In genomic region chr16:17553910-17554685, GRCm38 (mm10) we compare ENCODE assay signal across 8 mouse cellular contexts. TPM values are rescaled to one million over a fixed set of nuclear protein-coding genes. Genes with fewer than 3 reads are reported as not detected.
A peak's percentile ranks its signal among the peaks of the same experiment; 100 is the strongest.
DNase-seq lines count a peak whose midpoint lies in the region; ATAC-seq lines count a peak whose summit lies in the region.

No protein-coding gene starts in this region.

- DNase-seq in 3T3-L1 (ENCODE audit: low read depth, low spot score) (peak; percentile 68), NIH3T3 (ENCODE audit: low read depth) (peak; percentile 56)
- DNase-seq in intestine, embryonic 14.5 days (ENCODE audit: low spot score): peak; percentile 80
- peak; percentile 33 for DNase-seq in neural tube, embryonic 11.5 days (ENCODE audit: low spot score)
- DNase-seq in right cerebral cortex, adult 2 months (ENCODE audit: low spot score in 2 of 2): no peak
- no peak for DNase-seq in layer of hippocampus, postnatal 36 days

- H3K4me3 ChIP-seq in erythroblast, embryonic 14.5 days (replicated peaks): peak overlapping the region; percentile 58
- no peak overlapping the region; the same call in 1 of the 2 replicates for H3K4me3 ChIP-seq in intestine, embryonic 14.5 days (ENCODE audit: low read depth, low read length)
- peak overlapping the region; percentile 47 for H3K4me3 ChIP-seq in liver, embryonic 16.5 days (ENCODE audit: low read depth, low read length)
- H3K4me3 ChIP-seq in neural tube, embryonic 11.5 days (ENCODE audit: low read depth, low read length): no peak overlapping the region

- 8% methylated on average over 18 of the region's 18 CpGs for WGBS in intestine, embryonic 14.5 days
- 9% methylated on average over 18 of the region's 18 CpGs for WGBS in liver, embryonic 16.5 days (ENCODE audit: insufficient replicate concordance)
- WGBS in neural tube, embryonic 11.5 days: 7% methylated on average over 18 of the region's 18 CpGs

- peaks cover 41% of the 10 kb centered on the region for H3K4me1 ChIP-seq in erythroblast, embryonic 14.5 days (ENCODE audit: control insufficient read depth)
- H3K4me1 ChIP-seq in intestine, embryonic 14.5 days (replicated peaks; ENCODE audit: control insufficient read depth, insufficient read depth, low read length): peaks cover 30% of the 10 kb centered on the region
- H3K4me1 ChIP-seq in liver, embryonic 16.5 days (ENCODE audit: control insufficient read depth, low read depth, low read length): peaks cover 32% of the 10 kb centered on the region
- H3K4me1 ChIP-seq in neural tube, embryonic 11.5 days (ENCODE audit: control insufficient read depth, insufficient read depth, low read length): peaks cover 13% of the 10 kb centered on the region

- no peaks in the 10 kb centered on the region for H3K36me3 ChIP-seq in erythroblast, embryonic 14.5 days (ENCODE audit: control insufficient read depth)
- no peaks in the 10 kb centered on the region for H3K36me3 ChIP-seq in intestine, embryonic 14.5 days (ENCODE audit: control insufficient read depth, insufficient read depth, low read length)
- no peaks in the 10 kb centered on the region for H3K36me3 ChIP-seq in liver, embryonic 16.5 days (ENCODE audit: control insufficient read depth, insufficient read depth)
- H3K36me3 ChIP-seq in neural tube, embryonic 11.5 days (ENCODE audit: control insufficient read depth, insufficient read depth, low read length): no peaks in the 10 kb centered on the region

- peaks cover 10% of the 10 kb centered on the region for H3K27me3 ChIP-seq in erythroblast, embryonic 14.5 days (ENCODE audit: control insufficient read depth)
- no peaks in the 10 kb centered on the region for H3K27me3 ChIP-seq in intestine, embryonic 14.5 days (replicated peaks; ENCODE audit: control insufficient read depth, insufficient read depth, low read length)
- no peaks in the 10 kb centered on the region for H3K27me3 ChIP-seq in liver, embryonic 16.5 days (ENCODE audit: control insufficient read depth, insufficient read depth, low read depth, low read length)
- no peaks in the 10 kb centered on the region for H3K27me3 ChIP-seq in neural tube, embryonic 11.5 days (ENCODE audit: control insufficient read depth, insufficient read depth, low read length)

- H3K27ac ChIP-seq in intestine, embryonic 14.5 days (ENCODE audit: low read depth): peak overlapping the region; percentile 73
- H3K27ac ChIP-seq in liver, embryonic 16.5 days (ENCODE audit: low read length): peak overlapping the region; percentile 48
- peak overlapping the region; percentile 61; the same call in 1 of the 2 replicates for H3K27ac ChIP-seq in neural tube, embryonic 11.5 days (ENCODE audit: low read depth, low read length)

- peak; percentile 91 for ATAC-seq in intestine, embryonic 14.5 days (replicated peaks; ENCODE audit: low FRiP score, low TSS enrichment, low read depth)
- peak; percentile 85 for ATAC-seq in liver, embryonic 16.5 days (ENCODE audit: low read depth)
- ATAC-seq in neural tube, embryonic 11.5 days (ENCODE audit: insufficient read depth, low FRiP score, low TSS enrichment): peak; percentile 66

- H3K9me3 ChIP-seq in erythroblast, embryonic 14.5 days (ENCODE audit: control insufficient read depth, low read length): no peaks in the 10 kb centered on the region
- no peaks in the 10 kb centered on the region for H3K9me3 ChIP-seq in intestine, embryonic 14.5 days (ENCODE audit: control insufficient read depth, low read length)
- H3K9me3 ChIP-seq in liver, embryonic 16.5 days (replicated peaks; ENCODE audit: control insufficient read depth, low read length): no peaks in the 10 kb centered on the region
- no peaks in the 10 kb centered on the region for H3K9me3 ChIP-seq in neural tube, embryonic 11.5 days (ENCODE audit: control insufficient read depth, low read length)

- peak overlapping the region; percentile 44 for H3K4me2 ChIP-seq in intestine, embryonic 14.5 days (ENCODE audit: low read length)
- peak overlapping the region; percentile 77 for H3K4me2 ChIP-seq in liver, embryonic 16.5 days (ENCODE audit: low read depth, low read length)
- peak overlapping the region; percentile 36 for H3K4me2 ChIP-seq in neural tube, embryonic 11.5 days (ENCODE audit: low read depth)

- no peak overlapping the region for H3K9ac ChIP-seq in intestine, embryonic 14.5 days (ENCODE audit: low read length)
- peak overlapping the region; percentile 1; the same call in 1 of the 2 replicates for H3K9ac ChIP-seq in liver, embryonic 16.5 days (ENCODE audit: low read depth, low read length)
- no peak overlapping the region; the same call in 1 of the 2 replicates for H3K9ac ChIP-seq in neural tube, embryonic 11.5 days (ENCODE audit: low read length)

RNA-seq across cellular contexts. Expression of gene Lrrc74b, which starts 6.9 kb away (rescaled TPM):
- polyA plus RNA-seq in erythroblast, embryonic 14.5 days (2012): 0.02 TPM in 1 of 2 replicates, not detected in the other
- 0.19 and 0.53 TPM in 2 replicates for polyA plus RNA-seq in intestine, embryonic 14.5 days (2014; fragmentation: Nextera tagmentation; extraction: Ambion mirVana)
- polyA plus RNA-seq in liver, embryonic 16.5 days (2015; fragmentation: Nextera tagmentation; extraction: Ambion mirVana): 0.06 TPM in 1 of 2 replicates, not detected in the other
- polyA plus RNA-seq in neural tube, embryonic 11.5 days (2014; fragmentation: Nextera tagmentation; extraction: Ambion mirVana): 0.20 and 0.42 TPM in 2 replicates
- total RNA-seq in layer of hippocampus, postnatal 36 days (2021): under 1 TPM; 0.42 to 0.76 TPM

RNA-seq across cellular contexts. Expression of gene P2rx6, which starts 7.6 kb away (rescaled TPM):
- polyA plus RNA-seq in erythroblast, embryonic 14.5 days (2012): 0.03 TPM in 1 of 2 replicates, not detected in the other
- polyA plus RNA-seq in intestine, embryonic 14.5 days (2014; fragmentation: Nextera tagmentation; extraction: Ambion mirVana): 0.60 and 0.79 TPM in 2 replicates
- 0.07 and 0.09 TPM in 2 replicates for polyA plus RNA-seq in liver, embryonic 16.5 days (2015; fragmentation: Nextera tagmentation; extraction: Ambion mirVana)
- 0.23 and 0.41 TPM in 2 replicates for polyA plus RNA-seq in neural tube, embryonic 11.5 days (2014; fragmentation: Nextera tagmentation; extraction: Ambion mirVana)
- total RNA-seq in layer of hippocampus, postnatal 36 days (2021): under 1 TPM; 0.58 to 0.67 TPM

RNA-seq across cellular contexts. Expression of gene Thap7, which starts 23.2 kb away (rescaled TPM):
- 13.7 and 15.6 TPM in 2 replicates for polyA plus RNA-seq in erythroblast, embryonic 14.5 days (2012)
- polyA plus RNA-seq in intestine, embryonic 14.5 days (2014; fragmentation: Nextera tagmentation; extraction: Ambion mirVana): 50.1 and 51.4 TPM in 2 replicates
- polyA plus RNA-seq in liver, embryonic 16.5 days (2015; fragmentation: Nextera tagmentation; extraction: Ambion mirVana): 18.9 and 21.1 TPM in 2 replicates
- polyA plus RNA-seq in neural tube, embryonic 11.5 days (2014; fragmentation: Nextera tagmentation; extraction: Ambion mirVana): 39.6 and 51.4 TPM in 2 replicates
- 10 to 100 TPM; 38.6 to 44.6 TPM for total RNA-seq in layer of hippocampus, postnatal 36 days (2021)

RNA-seq across cellular contexts. Expression of gene Slc7a4, which starts 28.9 kb away (rescaled TPM):
- polyA plus RNA-seq in erythroblast, embryonic 14.5 days (2012): 0.04 TPM in 1 of 2 replicates, not detected in the other
- polyA plus RNA-seq in intestine, embryonic 14.5 days (2014; fragmentation: Nextera tagmentation; extraction: Ambion mirVana): 10.8 and 15.6 TPM in 2 replicates
- 2.9 and 3.5 TPM in 2 replicates for polyA plus RNA-seq in liver, embryonic 16.5 days (2015; fragmentation: Nextera tagmentation; extraction: Ambion mirVana)
- 1.7 and 2.9 TPM in 2 replicates for polyA plus RNA-seq in neural tube, embryonic 11.5 days (2014; fragmentation: Nextera tagmentation; extraction: Ambion mirVana)
- total RNA-seq in layer of hippocampus, postnatal 36 days (2021): 100 to 1,000 TPM in 1 of 2 experiments, 10 to 100 TPM in 1; 93.8 to 104 TPM

RNA-seq across cellular contexts. Expression of gene Lztr1, which starts 45.6 kb away (rescaled TPM):
- polyA plus RNA-seq in erythroblast, embryonic 14.5 days (2012): 0.59 and 0.78 TPM in 2 replicates
- polyA plus RNA-seq in intestine, embryonic 14.5 days (2014; fragmentation: Nextera tagmentation; extraction: Ambion mirVana): 71.0 and 80.9 TPM in 2 replicates
- polyA plus RNA-seq in liver, embryonic 16.5 days (2015; fragmentation: Nextera tagmentation; extraction: Ambion mirVana): 25.2 and 25.7 TPM in 2 replicates
- polyA plus RNA-seq in neural tube, embryonic 11.5 days (2014; fragmentation: Nextera tagmentation; extraction: Ambion mirVana): 87.4 and 92.7 TPM in 2 replicates
- total RNA-seq in layer of hippocampus, postnatal 36 days (2021): 100 to 1,000 TPM; 192 to 199 TPM

Comparison
In these comparisons a context has a peak if more than half of its experiments do, and no peak if none do; other contexts are left out.
1. DNase-seq: peak in 3T3-L1 (single experiment), NIH3T3 (single experiment), intestine, embryonic 14.5 days (single experiment) and neural tube, embryonic 11.5 days (single experiment); none in right cerebral cortex, adult 2 months (0 of 2) and layer of hippocampus, postnatal 36 days (0 of 2).
2. H3K4me3 ChIP-seq: peak in erythroblast, embryonic 14.5 days (single experiment) and liver, embryonic 16.5 days (single experiment); none in intestine, embryonic 14.5 days (single experiment) and neural tube, embryonic 11.5 days (single experiment).
3. Peak in every context shown above with its lines, with median percentiles within 50 percentile points of each other: ATAC-seq, H3K27ac ChIP-seq and H3K4me2 ChIP-seq.